Mouse (Mus musculus) naive thymus-derived CD4-positive, alpha-beta T cell, adult 2 months (primary cell): ENCODE results near the gene Ano6.

Experiments
- DNase-seq: peaks from one replicate; pipeline ENCODE4 v3.0.0-alpha.2; 2011; ENCODE audit warnings: low read depth

The Ano6 gene

GRCm38 (mm10) chr15:95974021-95974597 is 183.5 kb downstream of the Ano6 start:
- DNase-seq: no peak

- DNase-seq: no peak
These were observed 185.7 kb downstream of the Ano6 start for GRCm38 (mm10) chr15:95976156-95976876.

- no peak for DNase-seq
These were observed 186.7 kb downstream of the Ano6 start for GRCm38 (mm10) chr15:95977169-95977938.

GRCm38 (mm10) chr15:95977939-95978252 is 187.3 kb downstream of the Ano6 start:
- no peak for DNase-seq

GRCm38 (mm10) chr15:95980641-95981040 is 190.0 kb downstream of the Ano6 start:
- DNase-seq: no peak

- no peak for DNase-seq
These were observed 197.3 kb downstream of the Ano6 start for GRCm38 (mm10) chr15:95987916-95988315.

GRCm38 (mm10) chr15:95989496-95990124 is 199.0 kb downstream of the Ano6 start:
- DNase-seq: no peak

GRCm38 (mm10) chr15:96002958-96003601 is 212.4 kb downstream of the Ano6 start:
- no peak for DNase-seq

- DNase-seq: no peak
These were observed 221.2 kb downstream of the Ano6 start for GRCm38 (mm10) chr15:96011640-96012390.

GRCm38 (mm10) chr15:96012391-96012775 is 221.7 kb downstream of the Ano6 start:
- DNase-seq: no peak

- no peak for DNase-seq
These were observed 223.9 kb downstream of the Ano6 start for GRCm38 (mm10) chr15:96014501-96014900.

- no peak for DNase-seq
These were observed 229.8 kb downstream of the Ano6 start for GRCm38 (mm10) chr15:96020465-96020864.

- DNase-seq: no peak
These were observed 230.9 kb downstream of the Ano6 start for GRCm38 (mm10) chr15:96021506-96021905.
